Mouse (Mus musculus): ENCODE data around the gene Plce1.

Plce1 gene

DNA sequence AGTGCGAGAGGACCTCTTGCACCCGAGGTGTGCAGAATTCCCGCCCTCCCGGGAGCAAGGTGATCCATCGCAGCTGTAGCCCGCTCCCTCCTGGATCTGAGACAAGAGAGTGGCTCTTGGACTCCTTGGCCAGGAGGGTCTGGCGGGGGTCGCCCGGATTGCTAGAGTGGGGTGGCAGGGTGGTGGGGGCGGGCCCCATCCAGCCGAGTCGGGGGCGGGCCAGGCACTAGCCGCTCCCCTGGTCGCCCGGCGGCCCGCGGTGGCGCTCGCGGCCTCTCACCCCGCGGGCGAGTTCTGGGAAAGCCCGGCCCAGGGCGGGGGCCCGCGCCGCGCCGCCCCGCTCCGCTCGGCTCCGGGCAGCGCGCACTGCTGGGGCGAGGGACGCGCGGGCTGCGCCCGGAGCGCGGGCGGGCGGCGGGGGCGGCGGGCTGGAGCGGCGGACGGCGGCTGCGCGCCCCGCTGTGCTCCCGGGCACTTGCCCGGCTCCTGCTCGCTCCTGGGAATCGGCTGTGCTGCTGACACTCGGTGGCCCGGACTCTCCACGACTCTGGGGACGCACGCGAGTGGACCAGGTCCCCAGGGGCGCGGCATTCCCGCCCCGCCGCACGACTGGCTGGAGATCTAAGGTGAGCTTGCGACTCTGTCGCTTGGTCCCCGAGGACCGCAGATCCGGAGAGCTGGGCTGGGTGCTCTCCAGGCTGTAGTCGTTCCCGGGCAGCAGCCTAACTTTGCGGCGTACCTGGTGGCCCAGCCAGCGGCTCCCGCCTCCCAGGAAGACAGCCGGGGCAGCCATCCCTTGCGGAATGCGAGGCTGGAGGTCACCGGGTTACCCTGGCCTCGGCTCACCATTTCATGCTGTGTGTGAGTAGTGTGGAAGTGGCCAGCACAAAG, at the start of gene Plce1:
Gene Plce1, plus strand, starts transcription at position 379 of the 891 bp plus-strand sequence.
- DNase-seq (ENCODE audit: inconsistent ontology term), result peak; percentile 78

DNA sequence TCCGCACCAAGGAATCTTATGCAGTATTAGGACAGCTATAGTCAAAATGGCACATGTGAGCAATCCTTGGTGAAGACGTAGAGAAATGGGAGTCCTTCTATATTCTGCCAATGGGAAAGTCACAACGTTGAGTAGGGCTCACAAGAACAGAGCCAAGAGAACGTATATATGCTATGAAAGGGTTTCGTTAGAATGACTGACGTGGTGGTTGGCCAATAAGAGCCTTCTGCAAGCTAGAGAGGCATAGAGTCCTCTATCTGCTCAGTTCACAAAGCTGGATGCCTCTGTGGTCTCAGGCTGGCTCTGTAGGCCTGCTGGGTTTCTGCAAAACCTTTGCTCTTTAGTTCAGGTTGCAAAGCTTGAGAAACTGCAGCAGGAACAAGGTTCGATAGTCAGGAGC, 49.6 kb upstream of the Plce1 start:
- DNase-seq (ENCODE audit: inconsistent ontology term), result no peak

DNA sequence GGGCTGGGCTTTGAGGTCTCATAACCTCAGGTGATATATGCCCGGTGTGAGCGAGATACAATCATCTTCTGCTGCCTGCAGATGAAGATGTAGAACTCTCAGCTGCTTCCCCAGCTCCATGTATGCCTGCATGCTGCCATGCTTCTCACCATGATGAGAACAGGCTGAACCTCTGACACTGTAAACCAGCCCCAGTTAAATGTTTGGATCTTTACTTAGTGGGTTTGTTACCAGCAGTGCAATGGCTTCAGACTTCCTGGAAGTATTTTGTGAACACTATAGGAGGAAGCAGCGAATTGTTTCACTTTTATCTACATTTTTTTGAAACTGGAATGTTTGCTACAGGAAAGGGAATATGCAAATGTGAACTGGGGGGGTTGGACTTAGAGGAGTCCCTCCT, 48.9 kb upstream of the Plce1 start:
- DNase-seq (ENCODE audit: inconsistent ontology term), result no peak

DNA sequence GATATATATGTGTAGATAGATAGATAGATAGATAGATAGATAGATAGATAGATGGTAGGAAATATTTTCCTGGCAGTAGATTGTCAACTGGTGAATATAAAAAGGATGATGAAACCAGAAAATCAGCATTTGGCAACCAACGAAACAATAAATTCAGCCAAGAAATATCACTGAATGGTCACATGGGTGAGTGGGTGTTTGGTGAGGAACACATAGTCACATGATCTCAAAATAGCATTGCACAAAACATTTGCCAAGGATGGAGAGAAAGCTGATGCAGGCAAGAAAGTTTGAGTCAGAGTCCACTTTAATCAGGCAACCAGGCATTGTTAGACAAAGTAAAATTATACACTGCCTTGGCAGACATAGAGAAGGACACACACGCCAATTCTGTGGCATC, 47.5 kb upstream of the Plce1 start:
- peak; percentile 73 for DNase-seq (ENCODE audit: inconsistent ontology term)

DNA sequence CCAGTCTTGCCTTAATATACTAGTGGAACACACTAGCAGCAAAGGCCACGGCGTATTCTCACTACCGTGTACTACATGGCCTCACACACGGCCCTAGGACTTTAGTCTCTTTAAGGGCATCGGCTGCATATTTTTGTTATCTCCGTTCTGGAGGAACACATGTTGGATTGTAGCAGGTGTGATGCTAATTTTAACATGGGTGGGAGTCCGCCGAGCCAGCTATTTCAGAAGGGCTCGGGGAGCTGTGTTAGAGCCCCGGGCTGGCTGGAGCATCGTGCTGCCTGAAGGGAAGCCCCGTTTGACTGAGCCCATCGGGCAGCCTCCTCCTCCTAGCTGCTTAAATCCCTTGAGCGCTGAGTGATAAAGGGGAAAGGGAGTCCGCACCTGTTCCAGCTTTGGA, 45.7 kb upstream of the Plce1 start:
- no peak for DNase-seq (ENCODE audit: inconsistent ontology term)

DNA sequence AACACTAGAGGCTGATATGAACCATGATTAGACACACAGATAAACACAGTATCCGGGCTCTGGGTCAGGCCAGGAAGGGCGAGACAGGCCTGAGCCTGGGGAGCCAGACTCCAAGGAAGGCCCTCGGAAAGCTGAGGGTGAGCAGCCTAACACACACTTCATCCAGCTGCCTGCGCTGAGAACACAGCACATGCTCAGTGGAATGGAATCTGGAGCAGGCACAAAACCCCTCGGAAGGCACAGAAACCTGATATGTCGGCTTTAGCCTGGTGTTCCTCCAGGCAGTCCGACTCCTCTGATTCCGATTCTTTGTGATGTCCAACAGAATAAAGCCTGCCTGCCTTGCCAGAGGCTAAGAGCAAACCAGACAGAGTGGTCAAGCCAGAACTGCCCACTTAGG, 39.0 kb upstream of the Plce1 start:
- no peak for DNase-seq (ENCODE audit: inconsistent ontology term)

DNA sequence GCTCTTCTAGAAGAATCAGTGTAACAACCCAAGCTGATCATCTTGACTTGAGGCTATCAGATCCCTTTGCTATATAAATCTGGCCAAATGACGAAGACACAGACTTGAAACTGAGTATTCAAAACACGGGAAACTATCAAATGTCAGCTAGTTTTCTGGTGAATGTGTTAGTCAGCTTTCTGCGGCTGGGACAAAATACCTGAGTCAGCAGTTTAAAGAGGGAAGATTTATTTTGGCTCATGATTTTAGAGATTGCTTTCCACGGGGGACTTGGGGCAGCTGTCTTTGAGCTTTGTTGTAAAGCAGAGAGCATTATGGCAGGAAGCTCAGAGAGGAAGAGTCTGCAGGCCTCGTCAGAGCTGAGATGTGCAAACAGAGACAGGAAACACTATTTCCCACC, 35.2 kb upstream of the Plce1 start:
- DNase-seq (ENCODE audit: inconsistent ontology term), result no peak

DNA sequence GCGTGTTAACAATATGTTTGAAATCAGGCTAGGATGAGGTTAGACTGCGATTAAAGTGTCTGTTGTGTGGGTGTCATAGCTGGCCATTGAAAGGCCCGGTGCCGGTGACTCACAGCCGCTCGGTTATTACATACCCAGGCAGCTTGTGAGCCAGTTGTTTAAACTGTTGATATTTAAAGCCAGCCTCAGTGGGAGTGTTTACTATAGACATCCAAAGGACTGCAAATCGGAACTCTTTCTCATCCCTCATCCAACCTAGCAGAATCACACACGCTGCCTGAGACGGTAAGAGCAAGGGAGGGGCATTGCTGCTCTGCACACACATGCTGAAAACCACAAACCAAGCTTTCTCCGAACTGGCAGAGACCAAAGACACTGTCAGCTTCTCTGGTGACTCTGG, 25.7 kb upstream of the Plce1 start:
- no peak for DNase-seq (ENCODE audit: inconsistent ontology term)

DNA sequence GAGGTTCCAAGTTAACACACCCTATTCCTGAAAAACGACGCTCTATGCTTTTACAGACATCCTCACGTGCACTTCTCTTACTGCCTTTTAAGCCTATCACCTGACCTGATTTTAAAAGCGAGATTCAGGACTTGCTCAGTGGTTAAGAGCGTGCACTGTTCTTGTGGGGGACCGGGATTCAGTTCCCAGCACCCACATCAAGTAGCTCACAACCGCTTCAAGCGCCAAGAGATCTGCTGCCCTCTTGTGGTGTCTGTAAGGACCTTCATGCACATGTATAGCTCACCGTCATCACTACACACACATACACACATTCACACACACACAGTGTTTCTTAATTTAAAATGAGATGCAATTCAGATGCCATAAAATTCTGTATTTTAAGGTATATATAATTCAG, 21.9 kb upstream of the Plce1 start:
- DNase-seq (ENCODE audit: inconsistent ontology term), result no peak

DNA sequence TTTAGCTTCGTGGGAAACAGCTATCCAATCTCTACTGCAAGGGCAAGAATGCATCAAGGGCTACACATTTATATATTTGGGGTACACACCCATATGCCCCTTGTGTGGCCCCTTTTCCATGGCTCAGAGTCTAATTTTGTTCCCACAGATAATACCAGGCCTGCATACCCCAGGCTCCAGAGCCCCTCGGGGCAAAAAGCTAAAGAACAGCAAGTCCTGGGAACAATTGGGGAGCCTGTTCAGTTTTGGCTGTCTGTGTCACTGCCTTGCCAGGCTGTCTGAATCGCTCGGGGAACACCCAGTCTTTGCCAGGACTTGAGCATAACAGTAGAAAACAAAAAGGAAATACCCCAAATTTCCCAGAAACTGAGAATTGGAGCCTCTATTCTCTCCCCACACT, 20.2 kb upstream of the Plce1 start:
- peak; percentile 45 for DNase-seq (ENCODE audit: inconsistent ontology term)

DNA sequence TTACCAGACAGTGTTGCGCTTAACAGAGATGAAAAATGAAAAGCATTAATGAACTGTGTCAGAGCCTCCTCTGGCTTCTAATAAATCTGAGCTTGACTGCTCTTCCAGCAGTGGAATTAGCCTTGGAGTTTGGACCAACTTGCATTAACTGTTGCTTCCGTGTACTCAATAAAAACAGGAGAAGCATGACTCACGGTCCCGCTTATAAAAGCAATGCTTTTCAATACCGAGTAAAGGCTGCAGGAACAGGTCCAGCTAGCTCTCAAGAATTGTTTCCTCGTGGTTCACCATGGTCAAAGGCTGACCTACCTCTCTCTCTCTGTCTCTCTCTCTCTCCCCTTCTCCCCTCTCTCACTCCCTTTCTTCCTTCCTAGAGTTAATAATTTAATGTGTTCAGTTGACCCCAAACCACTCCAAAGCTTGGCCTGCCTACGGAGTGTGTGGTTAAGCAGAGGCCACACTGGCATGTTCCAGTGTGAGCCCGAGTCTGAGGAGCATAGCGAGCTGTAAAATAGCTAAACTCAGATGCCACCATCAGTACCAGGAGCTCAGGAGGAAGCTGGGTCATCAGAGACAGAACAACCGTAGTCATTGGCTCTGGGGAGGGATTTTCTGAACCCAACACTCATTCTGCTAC, 10.5 kb upstream of the Plce1 start:
- DNase-seq (ENCODE audit: inconsistent ontology term), result peak; percentile 37

DNA sequence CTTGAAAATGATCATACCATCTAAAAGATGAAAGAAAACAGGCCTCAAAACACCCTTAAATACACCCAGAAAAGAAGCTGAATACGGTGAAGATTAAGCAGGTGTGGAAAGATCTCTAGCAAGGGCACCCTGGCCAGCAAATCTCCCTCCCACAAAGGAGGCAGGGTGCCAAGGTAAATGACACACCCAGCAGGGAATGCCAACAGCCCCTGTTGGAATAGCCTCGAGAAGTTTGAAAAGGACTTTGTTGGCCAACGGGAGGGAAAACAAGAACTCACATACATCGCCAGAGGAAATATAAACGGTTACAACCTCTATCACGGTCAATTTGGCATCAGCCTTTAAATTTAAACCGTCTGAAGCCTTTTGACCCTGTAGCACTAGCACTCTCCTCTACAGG, 5.5 kb upstream of the Plce1 start:
- DNase-seq (ENCODE audit: inconsistent ontology term), result no peak

DNA sequence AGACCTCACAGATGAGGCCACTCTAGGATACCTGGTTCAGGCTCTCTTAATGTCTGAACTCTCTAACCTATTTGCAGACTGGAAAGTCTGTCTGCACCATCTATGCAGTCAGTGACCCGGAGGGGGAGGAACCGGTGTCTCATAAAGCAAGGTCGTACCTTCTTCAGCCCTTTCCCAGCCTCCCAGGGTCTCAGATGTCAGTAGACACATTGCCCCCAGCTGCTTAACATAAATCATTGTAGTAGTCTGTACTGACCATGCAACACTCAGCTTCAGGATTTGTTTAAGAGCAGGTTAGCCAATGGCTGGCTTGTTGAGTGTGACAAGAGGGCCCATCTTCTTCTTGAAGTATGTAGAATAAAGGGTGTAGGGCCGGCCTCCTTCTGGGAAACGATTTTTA, 2.6 kb upstream of the Plce1 start:
- no peak for DNase-seq (ENCODE audit: inconsistent ontology term)

DNA sequence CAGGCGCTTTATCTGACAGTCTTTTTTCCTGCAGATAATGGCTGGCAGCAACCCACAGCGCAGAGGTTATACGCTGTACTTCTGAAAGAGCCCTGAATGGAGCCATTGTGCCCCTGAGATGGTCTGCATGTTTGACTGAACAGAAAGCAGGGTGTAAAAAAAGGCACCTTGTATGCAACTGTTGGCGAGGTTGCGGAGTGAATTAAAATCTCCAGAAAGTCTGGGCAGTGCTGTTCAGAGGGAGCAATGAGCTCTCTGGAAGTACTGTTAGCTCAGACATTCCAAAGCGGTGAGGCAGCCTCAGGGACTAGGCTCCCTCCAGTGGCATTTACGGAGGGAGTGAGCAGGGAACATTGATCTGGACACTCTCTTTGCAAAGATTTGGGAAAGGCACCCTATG, 2.0 kb upstream of the Plce1 start:
- DNase-seq (ENCODE audit: inconsistent ontology term), result peak; percentile 90

DNA sequence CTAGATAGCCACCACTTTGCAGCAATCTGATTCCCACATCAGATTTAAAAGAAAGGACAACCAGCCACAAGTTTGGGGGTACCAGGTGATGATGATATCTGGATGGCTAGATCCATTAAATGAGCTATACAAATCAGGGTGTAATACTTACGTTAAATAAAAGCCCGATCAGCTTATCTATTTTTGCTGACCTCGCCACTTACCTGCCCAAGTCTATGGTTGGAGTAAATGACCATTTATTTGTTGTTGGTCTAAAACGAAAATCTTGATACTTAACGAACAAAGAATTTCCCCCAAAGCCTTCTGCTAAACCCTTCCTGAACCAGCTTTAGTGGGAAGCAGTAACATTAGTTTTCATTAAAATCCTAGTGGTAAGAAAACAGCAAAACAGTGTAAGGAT, 1.4 kb upstream of the Plce1 start:
- no peak for DNase-seq (ENCODE audit: inconsistent ontology term)

DNA sequence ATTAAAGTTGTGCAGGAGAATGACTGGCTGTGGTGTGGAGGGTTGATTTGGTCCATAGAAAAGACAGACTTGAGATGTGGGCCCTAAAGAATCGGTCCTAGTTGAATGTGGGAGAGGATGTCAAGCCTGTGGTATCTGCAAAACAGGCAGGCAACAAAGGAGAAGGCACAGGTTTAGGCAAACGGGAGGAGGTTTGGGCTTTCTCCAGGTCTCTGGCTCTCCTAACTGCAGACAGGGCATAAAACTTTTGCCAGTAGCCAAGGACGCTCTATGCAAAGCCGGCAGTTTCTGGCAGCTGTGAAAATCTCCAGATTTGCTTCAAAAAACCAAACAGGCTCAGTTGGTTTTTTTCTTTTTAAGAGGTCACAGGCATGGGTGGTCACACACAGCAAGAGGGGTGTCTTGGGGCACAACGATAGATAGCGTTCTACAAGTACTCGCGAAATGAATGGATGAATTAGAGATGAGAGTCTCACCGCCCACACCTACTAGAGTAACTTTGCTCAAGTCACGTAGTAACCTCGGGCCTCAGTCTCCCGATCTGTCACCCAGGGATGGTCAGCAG, 671 bp upstream of the Plce1 start:
- no peak for DNase-seq (ENCODE audit: inconsistent ontology term)

DNA sequence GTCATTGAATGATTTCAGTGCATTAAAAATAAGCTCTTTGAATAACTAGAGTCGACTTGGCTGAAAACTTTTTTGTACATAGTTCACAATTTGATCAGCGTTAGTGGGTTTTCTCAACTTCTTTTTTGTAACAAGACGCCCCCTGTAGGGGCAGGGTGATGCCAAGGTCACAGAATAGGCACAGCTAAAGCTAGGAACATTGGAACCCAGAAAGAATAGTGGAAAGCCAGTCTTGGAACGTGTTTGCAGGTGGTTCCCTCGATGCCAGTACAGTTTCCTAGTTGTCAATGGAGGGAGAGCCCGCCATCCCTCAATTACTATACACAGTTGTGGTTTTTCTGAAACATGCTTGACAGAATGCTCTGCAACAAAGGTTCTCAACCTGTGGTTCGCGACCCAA, 997 bp downstream of the Plce1 start:
- peak; percentile 50 for DNase-seq (ENCODE audit: inconsistent ontology term)

DNA sequence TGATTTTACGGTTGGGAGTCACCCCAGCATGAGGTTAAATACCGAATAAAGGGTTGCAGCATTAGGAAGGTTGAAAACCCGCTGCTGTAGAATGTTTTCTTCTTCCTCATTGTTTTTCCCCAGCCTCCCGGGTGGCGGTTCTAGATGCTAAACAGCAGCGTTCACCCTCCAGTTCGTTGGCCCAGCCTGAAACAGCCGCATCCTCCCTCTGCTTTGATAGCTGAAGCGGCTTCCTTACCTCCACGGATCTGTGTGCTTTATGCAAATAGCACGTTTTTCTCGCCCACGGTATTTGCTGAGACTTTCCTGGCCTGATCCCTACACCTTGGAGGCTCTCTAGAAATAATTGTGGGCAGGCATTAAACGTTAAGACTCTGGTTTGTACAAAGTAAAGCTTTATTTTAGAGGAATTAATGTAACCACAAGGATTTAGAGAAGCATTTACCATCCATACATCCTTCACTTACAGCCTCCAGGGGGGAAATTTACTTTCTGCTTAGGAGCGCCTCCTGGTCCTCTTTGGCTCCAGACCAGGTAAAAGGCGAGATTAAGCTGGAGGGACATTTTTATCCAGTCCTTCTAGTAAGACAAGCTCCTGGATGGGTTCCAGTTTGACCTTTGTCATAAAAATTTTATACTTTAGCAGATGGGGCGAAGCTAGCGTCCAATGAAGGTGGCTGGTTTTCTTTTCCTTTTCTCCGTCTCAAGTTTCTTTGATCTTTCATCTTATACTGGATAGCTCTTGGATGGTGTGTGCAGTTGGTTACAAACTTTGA, 1.7 kb downstream of the Plce1 start:
- DNase-seq (ENCODE audit: inconsistent ontology term), result peak; percentile 35

DNA sequence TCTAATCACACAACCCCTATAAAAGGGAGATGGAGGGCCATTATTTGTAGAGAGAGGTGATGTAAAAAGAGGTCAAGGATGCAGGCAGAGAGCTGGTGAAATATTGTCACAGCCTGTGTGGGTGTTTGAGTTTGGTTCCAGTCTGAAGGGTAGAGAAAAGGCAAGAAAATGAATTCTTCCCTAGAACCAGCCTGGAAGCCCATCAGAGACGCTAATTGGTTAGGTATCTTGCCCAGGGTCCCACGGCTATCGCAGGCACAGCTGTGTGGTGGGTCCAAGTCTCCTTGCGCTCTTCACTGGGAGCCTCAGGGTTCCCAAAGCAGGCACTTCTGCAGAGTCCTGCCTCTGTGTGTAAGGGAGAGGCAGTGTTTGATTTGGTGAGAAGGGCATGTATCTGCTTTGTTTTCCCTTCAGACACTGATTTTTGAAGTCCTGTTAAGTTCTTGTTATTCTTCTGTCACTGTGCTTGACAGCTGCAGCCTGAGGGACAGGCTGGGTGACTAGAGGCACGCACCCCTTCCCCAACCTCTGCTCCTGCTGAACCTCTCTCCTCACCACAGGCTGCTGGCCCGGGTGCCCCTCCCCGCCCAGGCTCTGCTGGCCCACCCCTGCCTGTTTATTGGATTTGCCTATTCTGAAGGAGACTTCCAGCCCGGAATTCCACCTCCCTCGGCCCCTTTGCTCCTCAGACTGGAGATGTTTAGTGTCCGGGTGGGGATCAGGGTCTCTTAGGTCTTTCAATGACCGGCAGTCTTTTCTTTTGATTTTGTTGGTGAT, 5.1 kb downstream of the Plce1 start:
- no peak for DNase-seq (ENCODE audit: inconsistent ontology term)

DNA sequence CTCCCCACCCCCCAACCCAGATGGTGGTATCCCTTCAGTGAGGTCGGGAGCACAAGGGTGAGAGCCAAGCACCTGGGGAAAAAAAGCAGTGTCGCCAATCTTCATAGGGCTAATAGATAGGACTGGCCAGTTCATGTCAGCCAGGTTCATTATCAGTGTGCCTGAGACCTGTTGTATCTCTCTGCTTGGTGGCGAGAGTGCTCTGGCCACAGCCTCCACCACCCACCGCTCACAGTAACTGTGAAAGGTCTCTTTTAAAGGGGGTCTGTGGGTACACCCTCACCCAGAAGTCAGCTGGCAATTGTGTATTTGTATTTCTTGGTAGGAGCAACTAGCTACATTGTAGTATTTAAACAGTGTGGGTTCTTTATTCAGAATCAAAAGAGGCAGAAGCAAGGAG, 6.6 kb downstream of the Plce1 start:
- DNase-seq (ENCODE audit: inconsistent ontology term), result no peak

DNA sequence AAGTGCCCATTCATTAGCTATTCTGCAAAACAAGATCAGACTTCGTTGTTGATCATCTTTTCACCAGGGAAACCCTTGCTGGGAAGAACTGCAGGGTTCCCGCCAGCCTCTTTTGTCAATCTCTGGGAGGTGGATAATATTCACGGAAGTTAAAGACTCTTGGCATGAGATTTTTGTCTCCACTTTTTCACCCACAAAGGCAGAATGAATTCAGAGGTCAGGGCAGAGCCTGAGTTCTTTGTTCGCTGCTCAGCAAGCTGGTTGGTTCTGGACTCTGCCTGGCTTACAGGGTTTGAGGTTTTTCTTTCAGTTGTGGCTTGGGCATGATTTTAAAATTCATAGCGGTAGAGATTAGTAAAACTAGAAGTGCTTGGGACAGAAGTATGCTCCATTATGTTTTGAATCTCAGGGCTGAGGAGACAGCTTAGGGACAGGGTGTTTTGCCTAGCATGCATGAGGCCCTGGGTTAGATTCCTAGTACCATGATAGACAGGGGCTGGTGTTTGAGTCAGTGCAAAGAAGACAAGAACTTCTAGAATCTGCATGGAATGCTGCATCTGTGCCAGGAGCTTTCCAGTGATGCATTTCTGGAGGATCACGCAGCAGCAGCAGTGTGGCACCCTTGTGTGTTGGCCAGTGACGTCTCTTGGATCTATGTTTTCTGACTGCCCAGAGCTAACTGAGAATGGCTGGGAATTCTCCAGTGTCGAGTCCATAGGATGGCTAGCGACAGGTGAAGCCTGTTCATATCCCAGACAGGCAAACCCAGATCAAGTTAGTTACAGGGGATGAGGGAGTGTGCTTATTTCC, 7.4 kb downstream of the Plce1 start:
- DNase-seq (ENCODE audit: inconsistent ontology term), result peak; percentile 84

Measured in Muller cell, postnatal 12 days (primary cell).